Mouse (Mus musculus): ENCODE results near the gene Rbms3. TPM values are rescaled to one million over a fixed set of nuclear protein-coding genes. Genes with fewer than 3 reads are reported as not detected.
A peak's percentile ranks its signal among the peaks of the same experiment; 100 is the strongest.

Gene Rbms3
- total and polyA plus RNA-seq, 2 experiments from 2014 or later = 56.3 to 77.9 TPM

DNA sequence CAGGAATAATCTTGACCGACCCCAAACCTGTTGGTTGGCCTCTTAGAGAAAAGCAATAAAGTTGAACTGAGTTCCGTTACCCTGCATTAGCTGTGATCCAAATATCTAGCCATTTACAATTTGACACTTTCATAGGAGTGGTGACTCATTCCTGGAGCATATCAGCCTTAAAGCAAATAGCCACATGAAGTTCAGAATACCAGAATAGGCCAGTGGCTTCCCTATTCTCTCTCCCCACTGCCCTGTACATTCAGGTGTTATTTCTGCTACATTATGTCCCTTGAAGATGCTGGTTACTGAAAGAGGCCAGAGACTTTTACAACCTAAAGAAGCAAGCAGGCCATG is 755.8 kb downstream of the Rbms3 start:
- Histone ChIP-seq H3K27ac (no peak overlapping the region), H3K9ac (replicated peaks; ENCODE audit: low read length) (no peak overlapping the region), H3K36me3 (ENCODE audit: insufficient read depth, low read length) (no peaks in the 10 kb centered on the region), H3K9me3 (ENCODE audit: low read length) (0 out of 2 replicates have a peak, but pooled peaks cover 2% of the 10 kb centered on the region), H3K4me3 (ENCODE audit: low read length) (no peak overlapping the region), H3K4me1 (ENCODE audit: insufficient read depth, low read length) (no peaks in the 10 kb centered on the region), H3K4me2 (ENCODE audit: low read depth, low read length) (no peak overlapping the region), H3K27me3 (ENCODE audit: insufficient read depth, low read length) (no peaks in the 10 kb centered on the region)
- 85% methylated on average over 2 of the region's 2 CpGs for WGBS
- DNase-seq (ENCODE audit: low spot score) (no peak), ATAC-seq (no peak)
- TF ChIP-seq CTCF (IDR thresholded peaks at IDR 0.05; ENCODE audit: low read depth) = no peak

DNA sequence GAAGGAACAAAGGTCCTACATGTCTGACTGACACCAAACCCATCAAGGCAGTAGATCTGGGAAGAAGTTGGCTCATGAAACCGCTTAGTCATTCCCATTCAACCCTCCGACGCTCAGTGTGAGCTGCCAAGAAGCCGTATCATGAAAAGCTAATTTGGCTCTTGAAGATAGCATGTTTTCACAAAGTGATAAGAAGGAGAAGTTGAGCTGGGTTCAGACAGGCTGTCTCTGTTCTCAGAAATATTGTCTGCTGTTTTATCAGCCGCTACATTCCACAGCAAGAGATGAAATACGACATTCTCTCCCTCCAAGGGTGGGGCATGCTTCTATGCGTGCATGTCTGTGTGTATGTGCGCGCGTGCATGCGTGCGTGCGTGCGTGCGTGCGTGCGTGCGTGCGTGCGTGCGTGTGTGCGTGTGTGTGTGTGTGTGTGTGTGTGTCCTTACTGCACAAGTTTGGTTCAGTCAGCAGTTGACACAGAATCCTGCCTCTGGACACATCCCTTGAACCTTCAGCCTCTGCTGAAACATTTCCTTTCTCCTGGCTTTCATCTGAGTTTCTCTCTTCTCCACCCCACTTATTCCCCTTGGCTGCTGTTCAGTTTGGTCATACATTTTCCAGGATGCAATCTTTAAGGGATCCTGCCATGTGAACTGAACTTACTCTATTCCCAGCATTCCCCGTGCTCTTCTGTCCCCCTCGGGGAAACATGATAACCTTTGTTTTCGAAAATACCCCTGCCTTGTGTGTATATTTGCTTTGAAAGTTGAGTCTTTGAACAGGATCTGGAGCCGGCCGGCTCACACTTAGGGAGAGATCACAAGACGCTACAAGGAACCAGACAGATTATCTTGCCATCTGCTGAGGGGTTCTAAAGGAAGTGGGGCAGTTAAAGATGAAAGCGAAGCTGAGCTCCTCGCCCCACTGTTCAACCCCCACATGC is 756.4 kb downstream of the Rbms3 start:
- Histone ChIP-seq H3K4me3 (ENCODE audit: low read length) (no peak overlapping the region), H3K4me2 (ENCODE audit: low read depth, low read length) (no peak overlapping the region), H3K36me3 (ENCODE audit: insufficient read depth, low read length) (no peaks in the 10 kb centered on the region), H3K27ac (no peak overlapping the region), H3K4me1 (ENCODE audit: insufficient read depth, low read length) (no peaks in the 10 kb centered on the region), H3K27me3 (ENCODE audit: insufficient read depth, low read length) (no peaks in the 10 kb centered on the region), H3K9ac (replicated peaks; ENCODE audit: low read length) (no peak overlapping the region), H3K9me3 (ENCODE audit: low read length) (no peaks in the 10 kb centered on the region)
- ATAC-seq (no peak), DNase-seq (ENCODE audit: low spot score) (no peak)
- 76% methylated on average over 30 of the region's 30 CpGs for WGBS
- no peak for TF ChIP-seq CTCF (IDR thresholded peaks at IDR 0.05; ENCODE audit: low read depth)

DNA sequence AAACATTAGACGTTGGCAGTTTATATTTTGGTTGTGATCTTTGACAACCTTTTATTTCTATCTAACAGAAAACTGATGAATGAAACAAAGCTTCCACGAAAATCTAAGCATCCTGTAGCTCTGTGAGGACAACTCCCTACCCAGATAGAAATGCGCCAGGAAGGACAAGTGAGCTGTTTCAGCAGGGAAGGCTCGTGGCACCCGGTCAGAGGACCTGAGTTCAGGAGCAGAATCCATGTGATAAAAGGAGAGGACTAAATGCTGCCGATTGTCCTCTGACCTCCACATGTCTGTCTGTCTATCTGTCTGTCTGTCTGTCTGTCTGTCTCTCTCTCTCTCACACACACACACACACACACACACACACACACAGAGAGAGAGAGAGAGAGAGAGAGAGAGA is 757.4 kb downstream of the Rbms3 start:
- 82% methylated on average over 6 of the region's 6 CpGs for WGBS
- H3K36me3 ChIP-seq (ENCODE audit: insufficient read depth, low read length) = no peaks in the 10 kb centered on the region
- no peak overlapping the region for H3K9ac ChIP-seq (replicated peaks; ENCODE audit: low read length)
- no peak overlapping the region for H3K4me3 ChIP-seq (ENCODE audit: low read length)
- DNase-seq (ENCODE audit: low spot score) (no peak), ATAC-seq (no peak)
- H3K4me2 ChIP-seq (ENCODE audit: low read depth, low read length) = no peak overlapping the region
- H3K27ac ChIP-seq = no peak overlapping the region
- no peak for TF ChIP-seq CTCF (IDR thresholded peaks at IDR 0.05; ENCODE audit: low read depth)
- no peaks in the 10 kb centered on the region for H3K4me1 ChIP-seq (ENCODE audit: insufficient read depth, low read length)
- no peaks in the 10 kb centered on the region for H3K27me3 ChIP-seq (ENCODE audit: insufficient read depth, low read length)
- no peaks in the 10 kb centered on the region for H3K9me3 ChIP-seq (ENCODE audit: low read length)

DNA sequence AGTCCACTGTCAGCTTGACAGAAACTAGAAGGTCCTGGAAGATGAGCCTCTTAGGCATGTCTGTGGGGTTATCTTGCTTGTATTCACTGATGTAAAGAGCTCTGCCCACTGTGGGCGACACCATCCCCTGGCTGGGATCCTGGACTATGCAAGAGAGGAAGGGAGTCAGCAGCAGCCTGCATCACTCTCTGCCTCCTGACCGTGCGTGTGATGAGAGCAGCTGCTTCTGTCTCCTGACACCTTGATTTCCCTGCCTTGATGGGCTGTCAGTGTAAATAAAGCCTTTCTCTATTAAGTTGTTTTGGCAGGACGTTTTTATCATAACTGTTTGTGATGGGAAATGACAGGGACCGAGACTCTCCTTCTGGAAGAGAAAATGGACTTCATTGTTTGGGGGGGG is 758.1 kb downstream of the Rbms3 start:
- no peak overlapping the region for H3K4me3 ChIP-seq (ENCODE audit: low read length)
- H3K36me3 ChIP-seq (ENCODE audit: insufficient read depth, low read length) = no peaks in the 10 kb centered on the region
- no peak for TF ChIP-seq CTCF (IDR thresholded peaks at IDR 0.05; ENCODE audit: low read depth)
- H3K27me3 ChIP-seq (ENCODE audit: insufficient read depth, low read length) = no peaks in the 10 kb centered on the region
- ATAC-seq (no peak), DNase-seq (ENCODE audit: low spot score) (no peak)
- H3K9ac ChIP-seq (replicated peaks; ENCODE audit: low read length) = no peak overlapping the region
- WGBS = 83% methylated on average over 5 of the region's 5 CpGs
- H3K4me1 ChIP-seq (ENCODE audit: insufficient read depth, low read length) = no peaks in the 10 kb centered on the region
- H3K9me3 ChIP-seq (ENCODE audit: low read length) = no peaks in the 10 kb centered on the region
- no peak overlapping the region for H3K4me2 ChIP-seq (ENCODE audit: low read depth, low read length)
- H3K27ac ChIP-seq = no peak overlapping the region

DNA sequence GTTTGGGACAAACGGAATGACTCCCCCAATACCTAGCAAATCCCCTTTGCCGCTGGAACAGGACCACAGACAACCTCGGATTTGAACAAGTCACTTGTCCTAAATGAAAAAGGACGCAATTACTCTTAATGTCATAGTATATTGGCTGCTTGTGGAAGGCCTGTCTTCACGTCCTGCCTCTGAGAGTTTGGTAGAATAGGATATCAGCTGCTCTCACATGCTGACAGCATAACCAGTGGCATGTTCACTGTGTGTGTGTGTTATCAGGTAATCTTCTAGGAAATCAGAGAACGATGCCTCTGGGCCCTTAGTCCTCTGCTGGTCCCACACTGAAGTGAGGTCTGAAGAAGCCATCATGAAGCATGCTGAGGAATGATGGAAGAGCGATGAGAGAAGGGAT is 763.7 kb downstream of the Rbms3 start:
- no peak for TF ChIP-seq CTCF (IDR thresholded peaks at IDR 0.05; ENCODE audit: low read depth)
- Histone ChIP-seq H3K4me1 (ENCODE audit: insufficient read depth, low read length) (no peaks in the 10 kb centered on the region), H3K4me2 (ENCODE audit: low read depth, low read length) (no peak overlapping the region), H3K36me3 (ENCODE audit: insufficient read depth, low read length) (no peaks in the 10 kb centered on the region), H3K27ac (no peak overlapping the region), H3K9ac (replicated peaks; ENCODE audit: low read length) (no peak overlapping the region), H3K4me3 (ENCODE audit: low read length) (no peak overlapping the region), H3K27me3 (ENCODE audit: insufficient read depth, low read length) (no peaks in the 10 kb centered on the region), H3K9me3 (ENCODE audit: low read length) (no peaks in the 10 kb centered on the region)
- DNase-seq (ENCODE audit: low spot score) = no peak
- 92% methylated on average over 7 of the region's 7 CpGs for WGBS
- no peak for ATAC-seq

DNA sequence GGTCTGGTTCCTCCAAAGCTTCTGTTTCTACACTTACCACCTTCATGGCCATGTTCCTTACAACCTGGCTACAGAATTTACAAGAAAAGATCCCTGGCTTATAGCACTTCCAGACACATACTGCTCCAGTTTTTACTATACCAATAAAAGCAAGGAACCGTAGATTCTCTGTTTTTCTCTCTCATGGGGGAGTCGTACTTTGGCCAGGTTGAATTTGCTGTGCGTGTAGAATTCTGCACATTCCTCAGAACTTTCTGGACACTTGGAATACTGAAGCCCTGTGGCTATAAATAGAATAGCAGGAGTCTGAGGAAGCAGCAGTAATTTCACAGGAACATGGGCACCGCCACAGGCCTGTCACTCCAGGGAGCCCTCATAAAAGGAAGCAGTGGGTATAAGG is 766.1 kb downstream of the Rbms3 start:
- no peak for ATAC-seq
- no peaks in the 10 kb centered on the region for H3K27me3 ChIP-seq (ENCODE audit: insufficient read depth, low read length)
- no peak overlapping the region for H3K27ac ChIP-seq
- no peaks in the 10 kb centered on the region for H3K36me3 ChIP-seq (ENCODE audit: insufficient read depth, low read length)
- peak; percentile 19 for DNase-seq (ENCODE audit: low spot score)
- no peak for TF ChIP-seq CTCF (IDR thresholded peaks at IDR 0.05; ENCODE audit: low read depth)
- 47% methylated on average over 4 of the region's 4 CpGs for WGBS
- H3K9me3 ChIP-seq (ENCODE audit: low read length) = no peaks in the 10 kb centered on the region
- no peaks in the 10 kb centered on the region for H3K4me1 ChIP-seq (ENCODE audit: insufficient read depth, low read length)
- no peak overlapping the region for H3K9ac ChIP-seq (replicated peaks; ENCODE audit: low read length)
- H3K4me2 ChIP-seq (ENCODE audit: low read depth, low read length) = no peak overlapping the region
- no peak overlapping the region for H3K4me3 ChIP-seq (ENCODE audit: low read length)

DNA sequence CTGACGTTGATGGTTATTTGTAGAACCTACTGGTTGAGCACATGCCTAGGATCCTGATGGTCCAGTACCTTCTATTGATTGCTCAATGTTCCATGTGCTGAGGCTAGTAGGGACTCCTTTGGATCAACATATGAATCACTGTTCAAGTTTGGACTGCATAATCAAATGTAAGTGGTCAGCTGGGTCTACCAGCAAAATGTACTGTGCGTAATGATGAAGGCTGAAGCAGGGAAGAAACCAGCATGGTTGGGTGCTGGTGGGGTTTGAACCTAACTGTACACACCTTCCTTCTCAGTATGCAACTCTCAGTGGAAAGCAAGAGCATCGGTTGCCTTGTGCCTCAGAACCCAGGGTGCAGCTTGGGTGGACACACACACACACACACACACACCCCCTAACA is 767.4 kb downstream of the Rbms3 start:
- no peaks in the 10 kb centered on the region for H3K9me3 ChIP-seq (ENCODE audit: low read length)
- ATAC-seq (no peak), DNase-seq (ENCODE audit: low spot score) (no peak)
- no peak overlapping the region for H3K4me3 ChIP-seq (ENCODE audit: low read length)
- H3K27me3 ChIP-seq (ENCODE audit: insufficient read depth, low read length) = no peaks in the 10 kb centered on the region
- H3K4me2 ChIP-seq (ENCODE audit: low read depth, low read length) = no peak overlapping the region
- H3K36me3 ChIP-seq (ENCODE audit: insufficient read depth, low read length) = no peaks in the 10 kb centered on the region
- TF ChIP-seq CTCF (IDR thresholded peaks at IDR 0.05; ENCODE audit: low read depth) = no peak
- WGBS = 85% methylated on average over 3 of the region's 3 CpGs
- no peak overlapping the region for H3K9ac ChIP-seq (replicated peaks; ENCODE audit: low read length)
- no peaks in the 10 kb centered on the region for H3K4me1 ChIP-seq (ENCODE audit: insufficient read depth, low read length)
- H3K27ac ChIP-seq = no peak overlapping the region
